Mouse (Mus musculus): ENCODE data around the gene Dpysl5. TPM values are rescaled to one million over a fixed set of nuclear protein-coding genes. Genes with fewer than 3 reads are reported as not detected.
"Not testable (repeated sequence)": the region's sequence is repeated elsewhere in the genome, so short reads cannot be mapped to it uniquely, and the experiment has no call there.

Dpysl5 gene
- polyA plus RNA-seq, 1 experiment, result not detected

DNA sequence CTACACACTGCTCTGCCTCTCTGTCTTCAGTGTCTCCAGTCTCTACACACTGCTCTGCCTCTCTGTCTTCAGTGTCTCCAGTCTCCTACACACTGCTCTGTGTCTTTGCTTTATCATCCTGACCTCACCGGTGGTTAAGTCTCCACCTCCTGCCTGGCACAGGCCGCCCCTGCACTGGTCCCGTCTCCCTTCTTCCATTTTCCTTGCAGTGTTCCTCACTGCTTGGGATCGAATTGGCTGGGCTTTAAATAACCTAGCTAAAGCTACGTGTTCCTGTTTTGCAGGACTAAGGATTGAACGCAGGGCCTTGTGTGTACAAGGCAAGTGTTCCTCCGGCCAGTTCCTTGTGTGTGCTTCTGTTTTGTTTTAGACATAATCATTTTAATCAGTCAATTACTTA, 41.3 kb upstream of the Dpysl5 start:
- 73% methylated on average over 7 of the region's 7 CpGs for WGBS
- no peak overlapping the region for H3K27ac ChIP-seq (ENCODE audit: insufficient read depth, low read depth, low read length)
- no peak for TF ChIP-seq CTCF (IDR thresholded peaks at IDR 0.05; ENCODE audit: insufficient read depth, low read depth, low read length)
- no peak for TF ChIP-seq POLR2A (IDR thresholded peaks at IDR 0.05; ENCODE audit: insufficient read depth, low read depth, low read length)
- no peak overlapping the region for H3K4me3 ChIP-seq (ENCODE audit: insufficient read depth, low read depth, low read length)
- H3K4me1 ChIP-seq (ENCODE audit: control insufficient read depth, insufficient read depth, low read length), result no peaks in the 10 kb centered on the region

- H3K4me1 ChIP-seq (ENCODE audit: control insufficient read depth, insufficient read depth, low read length), result no peaks in the 10 kb centered on the region
- 89% methylated on average over 7 of the region's 7 CpGs for WGBS
- TF ChIP-seq CTCF (IDR thresholded peaks at IDR 0.05; ENCODE audit: insufficient read depth, low read depth, low read length) (no peak), POLR2A (IDR thresholded peaks at IDR 0.05; ENCODE audit: insufficient read depth, low read depth, low read length) (no peak)
- H3K4me3 ChIP-seq (ENCODE audit: insufficient read depth, low read depth, low read length), result no peak overlapping the region
- H3K27ac ChIP-seq (ENCODE audit: insufficient read depth, low read depth, low read length), result no peak overlapping the region
Measured at GRCm38 (mm10) chr5:30674001-30674400, 37.4 kb upstream of the Dpysl5 start.

DNA sequence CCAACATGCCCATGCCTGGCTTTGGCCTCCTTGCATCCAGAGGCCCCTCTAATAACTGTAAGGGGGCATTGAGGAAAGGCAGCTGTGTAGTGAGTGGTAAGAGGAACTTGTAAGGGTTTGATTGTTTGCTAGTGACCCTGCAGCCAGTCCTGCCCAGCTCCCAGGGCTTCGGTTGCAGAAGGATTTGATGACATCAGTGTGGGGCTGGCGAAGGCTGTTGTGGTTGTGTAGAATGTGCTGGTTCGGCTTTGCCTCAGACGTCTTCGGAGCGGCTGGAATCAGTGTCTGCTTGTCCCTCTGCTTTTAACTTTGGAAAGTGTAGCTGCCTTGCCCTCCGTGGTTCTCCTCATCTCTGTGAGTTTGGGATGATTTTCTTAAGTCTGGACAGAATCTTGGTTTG, 34.6 kb upstream of the Dpysl5 start:
- Histone ChIP-seq H3K4me1 (ENCODE audit: control insufficient read depth, insufficient read depth, low read length) (no peaks in the 10 kb centered on the region), H3K4me3 (ENCODE audit: insufficient read depth, low read depth, low read length) (no peak overlapping the region), H3K27ac (ENCODE audit: insufficient read depth, low read depth, low read length) (no peak overlapping the region)
- 83% methylated on average over 7 of the region's 7 CpGs for WGBS
- TF ChIP-seq POLR2A (IDR thresholded peaks at IDR 0.05; ENCODE audit: insufficient read depth, low read depth, low read length) (no peak), CTCF (IDR thresholded peaks at IDR 0.05; ENCODE audit: insufficient read depth, low read depth, low read length) (no peak)

GRCm38 (mm10) chr5:30678069-30678468, 33.3 kb upstream of the Dpysl5 start:
- H3K4me1 ChIP-seq (ENCODE audit: control insufficient read depth, insufficient read depth, low read length); H3K27ac ChIP-seq (ENCODE audit: insufficient read depth, low read depth, low read length); H3K4me3 ChIP-seq (ENCODE audit: insufficient read depth, low read depth, low read length): not testable (repeated sequence)
- 92% methylated on average over 3 of the region's 3 CpGs for whole genome bisulfite sequencing

GRCm38 (mm10) chr5:30678722-30679296, 32.6 kb upstream of the Dpysl5 start:
- TF ChIP-seq POLR2A (IDR thresholded peaks at IDR 0.05; ENCODE audit: insufficient read depth, low read depth, low read length), result no peak
- TF ChIP-seq CTCF (IDR thresholded peaks at IDR 0.05; ENCODE audit: insufficient read depth, low read depth, low read length), result no peak
- no peak overlapping the region for H3K27ac ChIP-seq (ENCODE audit: insufficient read depth, low read depth, low read length)
- H3K4me1 ChIP-seq (ENCODE audit: control insufficient read depth, insufficient read depth, low read length), result no peaks in the 10 kb centered on the region
- H3K4me3 ChIP-seq (ENCODE audit: insufficient read depth, low read depth, low read length), result no peak overlapping the region
- WGBS, result 98% methylated on average over 4 of the region's 4 CpGs

DNA sequence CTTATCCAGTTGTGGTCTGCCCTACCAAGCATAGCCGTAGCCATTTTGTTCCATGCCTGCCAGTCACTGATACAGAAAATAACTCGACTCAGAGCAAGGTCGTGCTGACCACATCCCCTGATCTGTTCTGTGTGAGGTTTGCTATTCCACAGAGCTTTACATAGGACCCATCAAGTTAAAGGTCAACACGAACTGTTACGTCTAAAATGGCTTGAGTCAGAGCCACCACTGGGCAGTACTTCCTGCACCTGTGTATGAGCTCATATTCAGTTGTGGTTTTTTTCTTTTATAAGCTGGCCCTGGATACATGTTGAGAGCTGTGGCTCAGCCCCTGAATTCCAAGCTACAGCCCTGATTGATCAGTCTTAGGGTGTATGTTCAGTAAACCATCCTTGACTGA, 31.8 kb upstream of the Dpysl5 start:
- TF ChIP-seq CTCF (IDR thresholded peaks at IDR 0.05; ENCODE audit: insufficient read depth, low read depth, low read length), result no peak
- no peak for TF ChIP-seq POLR2A (IDR thresholded peaks at IDR 0.05; ENCODE audit: insufficient read depth, low read depth, low read length)
- 89% methylated on average over 5 of the region's 5 CpGs for WGBS
- no peak overlapping the region for H3K27ac ChIP-seq (ENCODE audit: insufficient read depth, low read depth, low read length)
- H3K4me1 ChIP-seq (ENCODE audit: control insufficient read depth, insufficient read depth, low read length), result no peaks in the 10 kb centered on the region
- H3K4me3 ChIP-seq (ENCODE audit: insufficient read depth, low read depth, low read length), result no peak overlapping the region

DNA sequence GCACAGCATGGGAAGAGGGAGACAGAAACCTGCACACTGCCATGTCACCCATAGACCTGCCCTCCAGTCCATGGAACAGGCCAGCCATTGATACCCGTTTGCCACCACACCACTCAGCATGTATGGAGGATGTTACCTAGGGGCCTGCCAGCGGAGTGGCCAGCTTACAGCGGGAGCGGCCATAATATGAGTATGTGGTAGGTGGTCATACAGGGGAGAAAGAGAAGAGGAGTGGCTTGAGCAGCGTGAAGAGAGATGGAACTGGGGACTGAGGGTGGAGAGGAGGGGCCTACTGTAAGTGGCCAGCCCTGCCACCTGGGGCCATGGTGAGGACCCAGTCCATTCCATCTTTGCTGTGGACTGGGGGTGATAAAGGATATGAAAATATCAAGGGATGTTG, 29.4 kb upstream of the Dpysl5 start:
- no peak for TF ChIP-seq POLR2A (IDR thresholded peaks at IDR 0.05; ENCODE audit: insufficient read depth, low read depth, low read length)
- no peak for TF ChIP-seq CTCF (IDR thresholded peaks at IDR 0.05; ENCODE audit: insufficient read depth, low read depth, low read length)
- no peak overlapping the region for H3K4me3 ChIP-seq (ENCODE audit: insufficient read depth, low read depth, low read length)
- H3K27ac ChIP-seq (ENCODE audit: insufficient read depth, low read depth, low read length), result no peak overlapping the region
- WGBS, result 96% methylated on average over 5 of the region's 5 CpGs
- H3K4me1 ChIP-seq (ENCODE audit: control insufficient read depth, insufficient read depth, low read length), result no peaks in the 10 kb centered on the region

DNA sequence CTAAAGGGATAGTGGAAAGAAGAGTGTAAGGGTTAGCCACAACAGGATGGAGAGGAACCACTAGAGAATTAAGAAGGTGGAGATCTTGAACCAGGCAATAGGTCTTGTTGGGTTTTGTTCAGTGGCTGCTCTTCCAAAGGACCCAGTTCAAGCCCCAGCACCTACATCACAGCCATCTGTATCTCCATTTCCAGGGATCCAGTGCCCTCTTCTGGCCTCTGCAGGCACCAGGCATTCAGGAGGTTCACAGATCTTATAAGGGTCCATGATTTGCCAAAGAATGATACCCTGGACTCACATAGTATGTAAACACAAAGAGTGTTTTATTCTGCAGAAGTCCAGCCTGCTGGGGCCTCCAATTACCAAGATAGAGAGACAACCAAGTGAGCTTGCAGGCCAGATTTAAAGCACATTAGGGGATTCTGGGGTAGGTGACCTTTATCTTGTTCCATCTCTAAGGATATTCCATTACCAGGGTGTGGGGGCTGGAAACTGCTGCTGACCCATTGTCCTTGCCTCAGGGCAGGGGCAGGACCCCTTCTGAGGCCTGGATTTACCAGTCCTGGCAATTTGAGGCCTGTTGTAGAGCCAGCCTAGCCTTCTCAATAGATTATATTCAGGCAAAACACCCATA, 28.3 kb upstream of the Dpysl5 start:
- H3K4me3 ChIP-seq (ENCODE audit: insufficient read depth, low read depth, low read length), result no peak overlapping the region
- no peak for TF ChIP-seq CTCF (IDR thresholded peaks at IDR 0.05; ENCODE audit: insufficient read depth, low read depth, low read length)
- TF ChIP-seq POLR2A (IDR thresholded peaks at IDR 0.05; ENCODE audit: insufficient read depth, low read depth, low read length), result no peak
- no peak overlapping the region for H3K27ac ChIP-seq (ENCODE audit: insufficient read depth, low read depth, low read length)
- no peaks in the 10 kb centered on the region for H3K4me1 ChIP-seq (ENCODE audit: control insufficient read depth, insufficient read depth, low read length)

DNA sequence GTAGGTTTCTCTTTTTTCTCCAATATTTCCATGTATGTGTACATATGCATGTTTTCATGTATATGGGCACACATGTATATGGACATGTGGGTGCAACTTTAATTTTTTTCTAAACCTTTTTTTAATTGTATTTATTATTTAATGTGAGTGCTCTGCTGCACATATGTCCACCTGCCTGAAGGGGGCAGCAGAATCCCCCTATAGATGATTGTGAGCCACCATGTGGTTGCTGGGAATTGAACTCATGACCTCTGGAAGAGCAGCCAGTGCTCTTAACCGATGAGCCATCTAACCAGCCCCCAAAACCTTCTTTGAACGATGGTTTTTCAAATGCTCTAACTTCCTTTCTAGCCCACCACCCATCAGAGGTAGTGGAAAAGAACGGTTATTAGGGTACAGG, 27.4 kb upstream of the Dpysl5 start:
- Histone ChIP-seq H3K4me3 (ENCODE audit: insufficient read depth, low read depth, low read length) (no peak overlapping the region), H3K27ac (ENCODE audit: insufficient read depth, low read depth, low read length) (no peak overlapping the region), H3K4me1 (ENCODE audit: control insufficient read depth, insufficient read depth, low read length) (no peaks in the 10 kb centered on the region)
- TF ChIP-seq POLR2A (IDR thresholded peaks at IDR 0.05; ENCODE audit: insufficient read depth, low read depth, low read length) (no peak), CTCF (IDR thresholded peaks at IDR 0.05; ENCODE audit: insufficient read depth, low read depth, low read length) (no peak)
- WGBS, result 83% methylated on average over 3 of the region's 3 CpGs

DNA sequence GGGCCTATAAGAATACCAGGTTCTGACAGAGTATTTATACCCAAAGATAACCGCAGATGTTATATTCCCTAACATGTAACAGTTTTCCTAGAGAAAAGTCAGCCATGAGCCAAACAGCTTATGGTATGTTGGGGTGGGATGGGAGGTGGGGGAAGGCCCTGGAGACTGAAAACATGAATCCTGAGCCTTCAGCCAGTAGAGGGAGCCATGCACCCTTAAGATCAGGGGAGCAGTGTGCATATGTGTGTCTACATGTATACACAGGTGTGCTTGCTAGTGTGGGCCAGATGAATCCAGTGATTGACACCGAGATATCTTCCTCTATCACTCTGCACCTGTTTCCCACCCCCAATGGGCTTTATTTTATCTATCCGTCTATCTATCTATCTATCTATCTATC, 24.6 kb upstream of the Dpysl5 start:
- no peak overlapping the region for H3K4me3 ChIP-seq (ENCODE audit: insufficient read depth, low read depth, low read length)
- no peaks in the 10 kb centered on the region for H3K4me1 ChIP-seq (ENCODE audit: control insufficient read depth, insufficient read depth, low read length)
- TF ChIP-seq POLR2A (IDR thresholded peaks at IDR 0.05; ENCODE audit: insufficient read depth, low read depth, low read length) (no peak), CTCF (IDR thresholded peaks at IDR 0.05; ENCODE audit: insufficient read depth, low read depth, low read length) (no peak)
- 71% methylated on average over 3 of the region's 3 CpGs for WGBS
- H3K27ac ChIP-seq (ENCODE audit: insufficient read depth, low read depth, low read length), result no peak overlapping the region

All from olfactory bulb, adult 2 months (tissue).